Mouse (Mus musculus) gastrocnemius, postnatal 36 days (tissue): ENCODE results near the gene Med23. TPM values are rescaled to one million over a fixed set of nuclear protein-coding genes. Genes with fewer than 3 reads are reported as not detected.

Experiments used
- DNase-seq, 2 experiments: peaks; one replicate each; pipeline ENCODE4 v3.0.0; 2022
- intact Hi-C: fragments of 180-260 bp; cut with DNase I; formaldehyde crosslinking; loops from one replicate; pipeline ENCODE4 v1.15.1; 2025
- microRNA-seq, 2 experiments: library from miRNA; unstranded; fragments of <30 nt; microRNA quantifications; one replicate each; pipeline ENCODE4 v1.2.0; 2021
- total RNA-seq, 2 experiments: library from RNA; stranded (reverse); gene quantifications; 2 replicates each; pipeline ENCODE4 v1.2.3; 2021

Med23 gene
- total RNA-seq, 2 experiments from 2014 or later = 5.7 to 8.8 TPM

DNA sequence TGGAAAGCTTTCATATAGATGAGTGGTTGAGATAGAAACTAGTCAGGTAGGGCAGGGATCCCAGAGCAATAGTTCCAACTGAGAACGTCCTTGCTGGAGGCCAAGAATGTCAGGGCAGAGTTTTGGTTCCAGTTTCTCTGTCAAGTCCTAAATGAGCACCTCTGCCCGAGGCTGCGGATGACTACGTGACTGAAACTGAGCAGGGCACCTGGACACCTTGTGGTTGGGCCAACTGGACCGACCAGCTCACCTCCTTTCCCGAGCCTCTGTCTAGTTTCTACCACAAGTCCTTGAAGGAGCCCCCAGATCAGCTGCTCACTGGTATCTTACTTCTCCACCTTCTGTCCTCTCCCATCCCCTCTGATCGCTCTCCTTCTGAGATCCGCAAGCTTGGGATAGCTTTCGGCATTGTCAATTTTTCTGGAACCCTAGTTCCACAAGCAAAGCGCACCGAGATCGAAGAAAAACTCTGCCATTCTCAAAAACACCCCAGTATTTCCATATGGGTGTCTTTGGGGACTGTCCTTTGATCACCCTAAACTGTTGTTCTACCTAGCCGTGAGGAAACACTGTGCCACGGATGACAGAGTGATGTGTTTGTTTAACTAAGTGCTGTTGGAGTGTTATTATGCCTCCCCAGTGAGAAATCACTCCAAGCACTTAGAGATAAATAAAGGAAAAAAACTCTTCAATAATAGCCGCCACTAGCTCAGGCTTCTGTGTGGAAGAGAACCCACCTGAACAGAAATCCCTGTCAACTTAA, 88.7 kb downstream of the Med23 start:
- intact Hi-C loops = no loop called here
- no peak for DNase-seq

DNA sequence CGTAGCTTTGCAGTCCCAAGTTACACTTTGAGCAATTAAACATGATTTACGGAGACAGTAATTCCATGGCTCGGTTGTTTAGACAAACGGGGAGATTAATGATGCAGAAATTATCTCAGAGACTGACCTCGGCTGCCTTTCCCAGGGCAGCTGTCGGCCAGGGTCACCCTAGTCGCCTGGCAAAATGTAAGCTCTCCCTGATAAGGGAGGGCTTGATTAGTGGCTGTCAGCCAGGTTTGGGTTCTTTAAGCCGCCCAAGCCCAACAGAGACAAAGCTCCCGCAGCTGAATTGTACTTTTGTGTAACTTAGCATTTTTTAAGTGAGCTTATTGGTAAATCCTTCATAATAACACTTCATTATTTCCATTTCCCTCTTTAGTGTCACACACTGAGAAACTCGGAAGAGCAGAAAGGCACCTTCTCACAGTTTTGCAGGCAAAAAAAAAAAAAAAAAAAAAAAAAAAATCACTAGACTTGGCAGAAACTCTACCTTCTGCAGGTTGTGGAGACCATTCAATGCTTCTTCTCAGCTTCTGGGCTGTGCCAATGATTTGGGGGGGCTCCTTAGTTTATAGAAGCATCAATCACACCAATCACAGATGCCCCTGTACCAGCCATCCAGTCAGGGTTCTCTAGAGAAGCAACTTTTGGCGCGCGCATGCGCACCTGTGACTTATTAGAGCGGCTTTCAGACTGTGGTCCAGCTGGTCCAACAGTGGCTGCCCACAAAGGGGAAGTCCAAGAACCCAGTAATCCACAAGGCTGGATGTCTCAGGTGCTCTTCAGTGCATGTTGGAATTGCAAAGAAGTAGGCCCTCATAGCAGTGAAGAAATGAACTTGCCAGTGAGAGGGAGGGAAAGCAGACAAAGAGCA, 89.5 kb downstream of the Med23 start:
- intact Hi-C loops = no loop called here
- no peak for DNase-seq

DNA sequence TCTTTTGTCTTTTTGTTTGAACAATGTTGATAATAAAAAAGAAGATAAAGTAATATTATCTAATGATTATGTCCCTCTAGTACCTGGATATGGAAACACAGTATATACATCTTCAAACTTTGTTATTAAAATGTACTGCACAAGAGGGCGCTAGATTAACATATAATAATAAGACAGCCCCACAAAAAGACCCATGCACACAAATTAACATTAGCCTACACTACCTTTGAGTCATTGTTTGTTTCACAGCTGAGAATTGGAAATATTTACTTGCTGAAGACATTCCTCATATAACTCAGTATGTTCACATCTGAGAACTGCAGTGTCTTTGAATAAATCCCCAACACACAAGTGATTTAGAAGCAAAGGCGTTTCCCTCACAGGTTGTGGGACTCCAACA, 91.3 kb downstream of the Med23 start:
- DNase-seq = no peak
- intact Hi-C loops = loop anchor here (2.0 to 5.0 kb wide), 2 partner anchors 260 to 276 kb away; no protein-coding TSS in a partner anchor

DNA sequence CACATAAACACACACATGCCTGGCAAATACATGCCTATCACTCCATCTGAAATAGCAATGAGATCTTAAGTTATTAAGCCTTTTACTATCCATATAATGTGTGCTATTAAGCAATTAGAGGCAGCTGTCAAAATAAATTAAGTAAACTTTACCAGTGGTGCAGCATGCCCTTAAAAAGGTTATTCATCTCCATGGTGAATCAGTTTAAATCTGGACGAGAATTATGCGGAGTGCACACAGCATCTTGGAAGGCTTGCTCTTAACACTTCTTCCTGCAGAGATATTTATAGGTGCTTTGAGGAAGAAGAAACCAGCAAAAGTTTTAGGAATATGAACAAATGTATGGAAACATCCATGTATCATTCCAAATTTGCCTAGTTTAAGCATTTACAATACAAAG, 92.1 kb downstream of the Med23 start:
- intact Hi-C loops = loop anchor here (2.0 to 5.0 kb wide), 2 partner anchors 259 to 275 kb away; no protein-coding TSS in a partner anchor
- DNase-seq = no peak

Small RNAs within 50 kb of the gene (microRNA-seq; reads per million reads assigned to microRNA genes)
- 0 reads per million in 2 experiments for gene Mir6905

Other genes starting within 250 kb of the Med23 start
- 1 to 10 TPM; 3.7 to 4.2 TPM for gene Enpp1, start 157.8 kb upstream of the Med23 start, total RNA-seq
- 1 to 10 TPM; 1.7 to 1.8 TPM for gene Enpp3, start 27.2 kb upstream of the Med23 start, total RNA-seq
- gene Arg1, start 57.5 kb downstream of the Med23 start, total RNA-seq = not detected